Mouse (Mus musculus) naive thymus-derived CD4-positive, alpha-beta T cell, adult 2 months (primary cell): ENCODE data around the gene Pabpc1l.

ENCODE experiments used
- DNase-seq: peaks from one replicate; pipeline ENCODE4 v3.0.0-alpha.2; 2011; ENCODE audit warnings: low read depth

Pabpc1l gene

DNA sequence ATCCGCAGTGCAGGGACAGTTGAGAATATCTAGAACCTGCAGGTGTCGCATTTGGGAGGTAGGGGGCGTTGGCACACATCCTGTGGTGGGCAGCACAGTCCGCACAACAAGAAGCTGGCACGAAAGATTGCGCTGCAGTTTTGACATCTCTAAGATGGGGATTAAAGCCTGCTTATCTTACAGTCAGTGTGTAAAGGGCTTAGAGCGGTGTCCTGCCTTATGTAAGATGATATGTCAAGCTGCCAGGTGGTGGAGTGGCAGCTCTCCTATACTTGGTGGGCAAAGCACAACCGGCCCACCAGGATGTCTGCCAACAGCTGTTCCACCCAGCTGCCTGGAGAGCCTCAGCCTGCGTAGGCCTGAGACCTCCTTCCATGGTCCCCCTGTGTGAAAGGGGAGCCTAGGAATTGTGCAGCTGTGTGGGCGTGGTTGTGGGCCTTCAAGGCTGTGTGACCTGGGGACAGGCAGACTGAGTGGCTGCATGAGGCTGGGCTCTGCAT, 11.3 kb downstream of the Pabpc1l start:
- peak; percentile 24 for DNase-seq

DNA sequence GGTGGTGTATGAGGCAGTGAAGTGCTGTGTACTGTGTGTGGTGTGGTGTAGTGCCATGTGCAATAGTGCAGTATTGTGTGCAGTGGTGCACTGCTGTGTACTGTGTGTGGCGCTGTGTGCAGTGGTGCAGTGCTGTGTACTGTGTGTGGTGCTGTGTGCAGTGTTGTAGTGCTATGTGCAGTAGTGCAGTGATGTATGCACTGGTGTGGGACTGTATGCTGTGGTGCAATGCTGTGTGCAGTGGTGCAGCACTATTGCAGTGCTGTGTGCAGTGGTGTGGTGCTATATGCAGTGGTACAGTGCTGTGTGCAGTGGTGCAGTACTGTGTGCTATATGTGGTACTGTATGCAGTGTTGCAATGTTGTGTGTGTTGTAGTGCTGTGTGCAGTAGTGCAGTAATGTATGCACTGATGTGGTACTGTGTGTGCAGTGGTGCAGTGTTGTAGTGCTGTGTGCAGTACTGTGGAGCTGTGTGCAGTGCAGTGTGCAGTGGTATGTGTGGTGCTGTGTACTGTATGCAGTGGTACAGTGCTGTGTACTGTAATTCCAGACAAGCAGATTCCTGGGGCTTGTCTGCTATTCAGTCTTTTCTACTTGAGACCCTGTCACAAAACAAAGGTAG, 13.3 kb downstream of the Pabpc1l start:
- no peak for DNase-seq

DNA sequence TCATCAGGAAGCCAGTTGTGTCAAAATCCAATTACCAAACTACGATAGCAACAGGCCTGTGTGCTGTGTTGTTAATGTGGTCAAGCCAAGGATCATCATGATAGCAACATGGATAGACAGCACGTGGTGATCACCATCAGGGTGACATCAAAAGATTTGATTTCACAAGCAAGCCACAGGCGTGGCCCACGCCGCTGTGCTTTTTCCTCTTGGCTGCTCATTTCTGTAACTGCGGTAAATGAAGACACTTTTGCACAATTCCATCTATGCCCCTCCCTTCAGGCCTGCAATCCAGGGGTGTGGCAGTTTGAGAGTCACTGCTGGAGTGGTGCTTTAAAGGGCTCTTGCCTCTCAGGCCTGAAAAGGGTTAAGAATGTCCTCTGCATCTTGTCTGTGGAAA, 15.7 kb downstream of the Pabpc1l start:
- DNase-seq = no peak

DNA sequence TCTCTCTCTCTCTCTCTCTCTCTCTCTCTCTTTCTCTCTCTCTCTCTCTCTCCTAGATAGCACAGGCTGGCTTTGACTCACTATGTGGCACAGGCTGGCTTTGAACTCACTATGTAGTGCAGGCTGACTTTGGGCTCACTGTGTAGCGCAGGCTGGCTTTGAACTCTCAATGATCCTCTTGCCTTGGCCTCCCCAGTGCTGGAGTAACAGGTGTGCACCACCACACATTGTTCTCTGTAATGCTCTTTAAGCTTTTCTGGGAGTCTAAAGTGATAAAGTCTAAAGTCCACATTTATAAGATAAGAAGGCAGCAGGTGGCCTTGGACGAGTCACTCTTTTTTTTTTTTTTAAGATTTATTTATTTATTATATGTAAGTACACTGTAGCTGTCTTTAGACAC, 16.3 kb downstream of the Pabpc1l start:
- no peak for DNase-seq

DNA sequence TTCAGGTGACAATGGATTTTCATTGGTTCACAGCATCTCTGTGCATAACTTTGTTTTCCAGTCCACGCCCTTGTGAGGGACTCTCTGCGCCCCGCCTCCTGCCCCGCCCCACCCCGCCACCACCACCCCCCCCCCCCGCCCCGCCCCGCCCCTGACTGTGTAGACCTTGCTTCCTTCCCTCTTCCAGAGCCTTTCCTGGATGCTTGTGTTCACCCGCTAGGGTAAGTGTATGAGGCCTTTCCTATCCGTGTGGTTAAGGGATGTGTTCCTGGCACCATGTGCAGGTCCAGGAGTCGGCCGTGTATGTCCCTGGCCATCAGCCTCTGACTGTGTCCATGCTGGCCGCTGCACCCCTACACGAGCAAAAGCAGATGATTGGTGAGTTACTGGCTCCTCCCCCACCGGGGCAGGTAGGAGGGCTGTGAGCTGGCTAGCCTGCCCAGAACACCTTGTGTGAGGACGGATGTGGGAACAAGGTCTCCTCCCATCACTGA, 22.0 kb downstream of the Pabpc1l start:
- DNase-seq = peak; percentile 78

DNA sequence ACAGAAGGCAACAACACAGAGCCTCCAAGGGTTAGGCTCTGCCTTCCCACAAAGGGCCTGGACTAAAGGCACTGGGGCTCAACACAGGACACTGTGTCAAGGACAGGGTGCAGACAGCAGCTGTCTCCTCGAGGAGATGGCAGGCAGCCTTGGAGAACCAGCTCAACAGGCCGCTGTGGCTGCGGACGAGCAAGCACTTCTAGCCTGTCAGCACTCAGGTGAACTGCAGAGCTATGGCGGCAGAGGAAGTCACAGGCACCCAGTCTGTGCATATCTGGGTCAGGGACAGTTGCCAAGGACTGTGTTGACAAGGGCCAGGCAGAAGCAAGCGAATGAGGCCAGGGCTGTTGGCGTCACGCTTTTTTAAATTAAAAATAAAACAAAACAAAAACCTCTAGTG, 28.5 kb downstream of the Pabpc1l start:
- DNase-seq = no peak

DNA sequence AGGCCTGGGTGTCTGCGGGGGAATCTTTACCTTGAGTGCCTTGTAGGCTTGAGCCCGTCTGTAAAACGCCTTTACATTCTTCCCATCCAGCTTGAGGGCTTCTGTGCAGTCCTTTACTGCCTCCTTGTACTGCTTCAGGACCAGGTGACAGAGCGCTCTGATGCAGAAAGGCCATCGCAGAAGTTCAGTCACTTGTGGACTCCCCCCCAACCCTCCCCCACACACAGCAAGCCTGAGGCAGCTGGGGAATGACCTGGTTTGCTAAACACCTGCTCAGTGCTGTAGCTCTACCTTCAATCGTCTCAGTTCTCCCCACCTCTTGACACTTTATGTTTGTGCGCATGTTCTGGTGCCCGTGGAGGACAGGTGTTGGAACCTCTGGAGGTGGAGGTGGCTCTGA, 29.4 kb downstream of the Pabpc1l start:
- no peak for DNase-seq

DNA sequence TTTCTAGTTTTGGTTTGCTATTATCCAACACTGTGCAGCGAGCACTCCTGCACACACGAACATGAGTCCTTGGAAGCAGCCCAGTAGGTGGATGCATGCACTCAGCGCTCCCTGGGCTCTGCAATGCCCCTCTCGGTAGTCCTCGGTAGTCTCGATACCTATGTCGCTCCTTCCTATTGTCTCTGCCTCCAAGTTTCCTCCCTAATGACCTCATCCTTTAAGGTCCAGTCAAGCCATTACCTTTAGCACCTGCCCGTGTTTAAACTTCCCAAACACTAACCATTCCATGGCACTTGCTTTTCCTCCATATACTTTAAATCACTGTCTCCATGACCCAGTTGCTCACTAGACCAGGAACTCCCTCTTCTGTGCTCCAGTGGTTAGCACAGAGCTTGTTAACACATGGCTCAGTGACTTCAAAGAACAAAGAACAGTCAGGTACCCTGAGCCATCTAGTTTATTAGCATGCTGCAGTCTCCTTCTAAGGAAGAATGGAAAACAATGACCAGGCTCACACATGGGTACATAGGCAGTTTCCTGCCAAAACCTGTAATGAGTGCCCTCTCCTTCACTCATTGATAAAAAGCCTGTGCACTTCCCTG, 34.5 kb downstream of the Pabpc1l start:
- DNase-seq = no peak

DNA sequence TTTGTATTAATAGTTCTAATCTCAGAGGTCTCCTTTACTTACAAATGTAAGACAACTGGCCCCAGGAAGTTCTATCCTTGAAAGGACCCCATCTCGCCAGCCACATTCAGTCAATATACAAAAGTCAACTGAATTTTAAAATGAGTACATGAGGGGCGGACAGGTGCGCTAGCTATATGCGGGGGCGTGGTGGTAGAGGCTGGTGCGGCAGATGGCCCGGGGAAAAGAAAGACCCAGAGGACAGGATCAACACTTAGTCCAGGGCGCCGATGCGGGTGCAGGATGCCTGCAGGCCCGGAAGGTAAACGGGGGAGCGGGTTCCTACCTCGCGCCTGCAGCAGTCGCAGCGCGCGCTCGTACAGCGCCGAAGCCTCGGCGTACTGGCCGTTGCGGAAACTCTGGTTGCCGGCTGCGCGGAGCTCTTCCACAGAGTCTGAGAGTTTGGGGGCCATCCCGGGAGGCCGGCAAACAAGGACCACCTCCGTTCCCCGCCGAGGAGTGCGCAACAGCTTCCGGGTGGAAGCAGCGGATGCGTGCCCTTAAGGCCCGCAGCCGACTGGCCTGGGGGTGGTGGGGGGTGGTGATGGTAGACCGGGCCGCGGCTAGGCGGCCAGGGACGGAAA, 45.0 kb downstream of the Pabpc1l start, which contains the start of gene Stk4:
Stk4 (plus strand) TSS at position 181 of the 623 bp plus-strand sequence.
- peak; percentile 65 for DNase-seq

DNA sequence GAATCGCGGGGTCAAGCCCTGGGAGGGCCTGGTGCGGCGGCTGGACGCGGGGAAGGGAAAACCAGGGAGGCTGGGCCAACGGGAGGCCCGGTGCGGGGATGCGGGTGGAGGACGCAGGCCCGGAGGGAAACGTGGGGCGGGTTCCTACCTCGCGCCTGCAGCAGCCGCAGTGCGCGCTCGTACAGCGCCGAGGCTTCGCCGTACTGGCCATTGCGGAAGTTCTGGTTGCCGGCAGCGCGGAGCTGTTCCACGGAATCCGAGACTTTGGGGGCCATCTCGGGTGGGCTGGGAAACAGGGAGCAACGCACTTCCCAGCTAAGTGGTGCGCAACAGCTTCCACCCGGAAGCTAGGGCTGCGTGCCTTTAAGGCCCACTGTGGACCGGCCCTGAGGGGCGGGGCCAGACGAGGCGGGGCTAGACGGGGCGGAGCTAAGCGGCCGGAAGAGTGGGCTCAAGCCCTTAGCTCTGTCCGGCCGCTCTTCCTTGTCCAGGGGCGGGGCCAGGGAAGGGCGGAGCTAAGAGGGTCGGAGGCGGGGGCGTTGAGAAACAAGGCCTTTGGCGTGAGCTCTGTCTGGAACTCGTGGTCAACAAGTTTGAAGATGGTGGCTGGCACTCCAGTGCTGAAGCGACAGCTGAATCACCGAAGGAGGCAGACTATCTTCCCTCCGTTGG, 45.7 kb downstream of the Pabpc1l start, which contains the start of gene Tomm34:
Tomm34 (minus strand) TSS at position 405 of the 672 bp plus-strand sequence.
- DNase-seq = peak; percentile 89

DNA sequence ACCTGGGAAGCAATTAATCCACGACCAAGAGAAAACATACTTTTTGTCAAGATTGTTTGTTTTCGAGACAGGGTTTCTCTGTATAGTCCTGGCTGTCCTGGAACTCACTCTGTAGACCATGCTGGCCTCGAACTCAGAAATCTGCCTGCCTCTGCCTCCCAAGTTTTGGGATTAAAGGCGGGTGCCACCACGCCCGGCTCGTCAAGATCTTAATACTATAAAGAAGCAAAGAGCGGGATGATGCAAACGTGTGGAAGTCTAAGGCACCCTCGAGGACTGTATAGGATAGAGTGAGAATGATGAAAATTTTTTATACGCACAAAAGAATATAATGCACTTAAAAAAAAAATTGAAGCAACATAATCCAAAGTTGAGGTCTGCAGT, 46.2 kb downstream of the Pabpc1l start:
- peak; percentile 23 for DNase-seq

DNA sequence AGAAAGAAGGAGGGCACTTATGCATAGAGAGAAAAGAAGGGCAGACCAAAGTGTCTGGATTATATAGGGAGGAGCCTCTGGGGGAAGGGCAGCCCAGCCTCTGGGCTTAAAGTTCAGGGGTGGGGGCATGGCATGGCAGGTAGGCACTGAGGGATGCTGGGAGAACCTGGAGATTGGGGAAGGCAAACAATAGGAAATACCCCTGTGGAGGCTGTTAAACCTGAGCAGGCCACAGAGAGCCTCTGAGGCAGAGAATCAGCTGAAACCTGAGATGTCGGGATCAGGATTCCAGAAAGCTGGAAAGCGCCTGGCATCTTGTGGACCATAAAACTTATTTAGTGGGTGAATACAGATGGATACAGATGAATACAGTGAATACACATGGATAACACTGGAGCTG, 46.9 kb downstream of the Pabpc1l start:
- peak; percentile 12 for DNase-seq

DNA sequence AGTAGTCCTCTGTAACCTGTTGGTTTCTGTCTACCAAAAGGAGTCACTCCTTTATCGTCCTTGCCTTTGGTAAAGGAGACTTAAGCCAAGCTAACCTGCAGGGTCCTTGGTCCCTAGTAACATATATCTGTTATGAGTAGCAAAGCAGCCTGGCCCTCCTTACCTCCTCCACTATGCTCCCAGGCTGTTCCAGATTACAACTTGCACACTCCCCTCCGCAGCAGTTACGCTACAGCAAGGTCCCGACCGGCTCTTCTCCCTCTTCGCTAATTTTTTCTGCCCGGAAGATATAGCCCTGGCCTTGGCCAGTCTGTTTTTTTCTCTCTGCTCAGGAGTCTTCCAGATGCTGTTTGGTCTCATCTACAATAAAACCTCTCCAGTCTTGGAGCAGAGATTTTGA, 47.9 kb downstream of the Pabpc1l start:
- DNase-seq = no peak

DNA sequence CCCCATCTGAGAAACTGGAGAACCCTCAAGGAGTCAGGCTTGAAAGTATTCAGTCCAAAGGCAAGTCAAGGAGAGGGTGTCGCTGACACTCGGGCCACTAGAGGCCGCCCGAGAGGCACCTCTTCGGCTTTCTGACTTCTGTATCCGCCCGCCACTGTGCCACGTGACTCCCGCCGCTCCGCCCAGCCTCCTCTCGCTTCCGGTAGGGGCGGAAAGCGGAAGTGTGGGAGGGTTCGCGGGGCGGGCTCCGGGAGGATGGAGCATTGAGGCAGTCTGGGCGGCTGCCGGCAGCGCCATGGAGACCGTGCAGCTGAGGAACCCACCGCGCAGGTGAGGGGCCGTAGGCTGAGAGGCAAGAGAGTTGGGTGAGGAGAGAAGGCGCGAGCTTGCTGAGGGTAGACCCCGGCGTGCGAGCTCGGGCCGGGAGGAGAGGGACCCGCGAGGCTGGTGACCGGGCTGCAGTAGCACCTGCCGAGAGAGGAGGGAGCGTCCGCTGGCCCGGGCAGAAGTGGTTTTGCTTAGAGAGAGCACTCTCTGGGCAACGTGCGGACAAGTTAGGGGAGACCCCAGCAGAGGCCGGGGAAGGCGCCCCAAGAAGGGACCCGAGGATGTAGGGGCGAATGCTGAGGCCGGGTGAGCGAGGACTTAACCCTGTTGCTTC, 48.8 kb downstream of the Pabpc1l start:
- peak; percentile 99 for DNase-seq

DNA sequence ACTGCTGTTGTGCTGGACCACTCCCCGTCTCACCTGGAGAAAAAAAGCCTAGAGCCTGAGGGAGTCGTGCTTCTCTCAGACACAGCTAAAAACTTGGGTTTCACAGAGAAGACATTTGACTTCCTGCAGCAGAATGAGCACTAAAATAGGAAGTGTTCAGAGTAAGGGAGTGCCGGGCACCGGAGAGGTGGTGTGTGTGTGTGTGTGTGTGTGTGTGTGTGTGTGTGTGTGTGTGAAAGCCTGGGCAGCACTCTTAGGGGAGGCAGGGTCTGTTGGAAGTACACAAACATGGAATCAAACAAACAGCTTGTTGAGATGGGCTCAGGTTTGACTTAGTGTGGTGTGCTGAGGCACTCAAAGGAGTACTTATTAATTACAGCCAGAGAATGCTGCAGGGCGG, 49.8 kb downstream of the Pabpc1l start:
- DNase-seq = peak; percentile 73

DNA sequence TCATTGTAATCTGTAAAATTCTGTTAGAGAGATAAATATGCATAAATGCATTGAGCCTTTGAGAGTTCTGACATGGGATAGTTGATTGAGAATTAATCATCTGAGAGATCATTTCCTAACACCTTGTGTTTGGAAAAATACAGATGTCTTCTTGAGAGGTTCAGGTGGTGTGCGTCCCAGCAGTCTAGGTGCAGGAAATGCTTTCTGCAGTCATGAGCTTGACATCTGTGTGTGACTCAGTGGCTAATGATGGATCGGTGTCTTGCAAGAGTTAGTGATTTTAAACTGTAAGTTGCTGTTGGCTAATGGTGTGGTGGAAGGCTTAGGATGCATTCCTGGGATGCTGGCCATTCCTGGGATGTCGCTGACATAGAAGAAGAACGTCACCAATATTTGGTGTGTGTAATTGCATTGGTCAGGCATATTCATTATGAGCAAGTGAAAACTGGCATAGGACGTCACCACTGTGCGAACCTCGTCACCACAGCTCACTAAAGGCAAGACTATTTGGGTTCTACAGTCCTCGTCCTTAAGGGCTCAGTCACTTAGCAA, 51.7 kb downstream of the Pabpc1l start:
- peak; percentile 53 for DNase-seq

DNA sequence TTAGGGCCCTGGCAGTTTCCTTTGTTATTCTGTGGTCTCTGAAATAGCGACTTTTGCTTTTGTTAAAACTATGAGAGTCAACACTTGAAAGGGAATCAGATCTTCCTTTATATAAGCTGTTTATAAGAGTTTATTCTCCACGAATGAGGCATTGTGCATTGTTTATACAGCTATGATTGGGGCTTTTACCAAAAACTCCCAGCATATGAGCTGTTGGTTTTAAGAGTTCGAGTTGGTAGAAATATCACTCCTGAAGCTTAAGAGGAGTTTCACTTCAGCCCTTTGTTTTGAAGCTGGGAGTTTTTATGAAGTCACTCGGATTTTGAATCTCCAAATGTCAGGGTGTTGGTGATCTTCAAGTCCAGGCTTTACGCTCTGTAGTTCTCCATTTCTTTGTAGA, 52.6 kb downstream of the Pabpc1l start:
- peak; percentile 70 for DNase-seq

DNA sequence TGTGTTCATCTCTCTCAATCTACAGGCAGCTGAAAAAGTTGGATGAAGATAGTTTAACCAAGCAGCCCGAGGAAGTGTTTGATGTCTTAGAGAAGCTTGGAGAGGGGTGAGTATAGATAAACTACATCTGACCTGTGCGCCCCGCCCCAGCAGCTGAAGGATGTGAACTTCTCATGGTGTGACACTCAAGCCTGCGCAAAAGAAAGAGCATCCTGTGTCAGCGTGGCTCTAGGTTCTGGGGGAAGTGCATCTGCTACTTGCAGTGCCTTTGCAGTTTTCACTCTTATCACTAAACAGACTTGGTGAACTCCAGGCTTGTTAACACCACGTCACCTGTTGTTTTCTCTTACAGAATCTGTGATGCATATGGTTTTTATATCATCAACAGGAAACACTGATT, 54.2 kb downstream of the Pabpc1l start:
- peak; percentile 91 for DNase-seq

DNA sequence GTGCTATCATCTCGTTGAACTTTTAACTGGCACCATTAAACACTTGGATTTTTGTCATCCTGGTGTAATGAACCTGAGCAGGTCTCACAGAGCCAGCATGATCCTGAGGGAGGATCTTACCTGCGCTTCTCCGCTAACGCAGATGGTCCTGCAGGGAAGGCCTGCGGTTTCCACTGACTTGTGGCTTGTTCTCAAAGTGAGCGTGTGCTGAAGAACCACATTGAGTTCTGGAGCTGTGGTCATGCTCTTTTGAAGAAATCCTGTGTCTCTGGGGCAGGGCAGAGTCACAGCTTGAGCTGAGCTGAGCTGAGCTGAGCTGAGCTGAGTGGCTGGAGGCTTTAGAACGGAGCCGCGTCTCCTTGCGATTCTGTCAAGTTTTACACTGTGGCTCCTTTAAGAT, 56.3 kb downstream of the Pabpc1l start:
- DNase-seq = peak; percentile 78

DNA sequence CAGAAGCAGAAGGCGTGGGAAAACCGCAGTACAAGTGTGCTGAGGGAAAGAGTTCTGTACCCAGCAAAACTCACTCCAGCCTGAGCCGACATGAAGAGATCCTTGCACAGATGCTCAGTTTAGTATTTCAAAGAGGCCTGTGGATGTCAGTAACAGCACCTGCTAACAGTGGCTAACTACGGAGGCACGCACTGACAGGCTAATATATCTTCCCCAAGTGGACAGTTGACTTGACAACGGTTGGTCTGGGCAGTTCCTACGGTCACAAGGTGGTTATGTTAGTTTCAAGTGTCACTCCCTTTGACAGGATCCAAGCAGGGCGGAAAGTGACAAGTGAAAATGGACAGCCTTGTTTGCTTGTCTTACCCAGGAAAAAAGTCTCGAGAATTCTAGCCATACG, 56.9 kb downstream of the Pabpc1l start:
- DNase-seq = peak; percentile 45

DNA sequence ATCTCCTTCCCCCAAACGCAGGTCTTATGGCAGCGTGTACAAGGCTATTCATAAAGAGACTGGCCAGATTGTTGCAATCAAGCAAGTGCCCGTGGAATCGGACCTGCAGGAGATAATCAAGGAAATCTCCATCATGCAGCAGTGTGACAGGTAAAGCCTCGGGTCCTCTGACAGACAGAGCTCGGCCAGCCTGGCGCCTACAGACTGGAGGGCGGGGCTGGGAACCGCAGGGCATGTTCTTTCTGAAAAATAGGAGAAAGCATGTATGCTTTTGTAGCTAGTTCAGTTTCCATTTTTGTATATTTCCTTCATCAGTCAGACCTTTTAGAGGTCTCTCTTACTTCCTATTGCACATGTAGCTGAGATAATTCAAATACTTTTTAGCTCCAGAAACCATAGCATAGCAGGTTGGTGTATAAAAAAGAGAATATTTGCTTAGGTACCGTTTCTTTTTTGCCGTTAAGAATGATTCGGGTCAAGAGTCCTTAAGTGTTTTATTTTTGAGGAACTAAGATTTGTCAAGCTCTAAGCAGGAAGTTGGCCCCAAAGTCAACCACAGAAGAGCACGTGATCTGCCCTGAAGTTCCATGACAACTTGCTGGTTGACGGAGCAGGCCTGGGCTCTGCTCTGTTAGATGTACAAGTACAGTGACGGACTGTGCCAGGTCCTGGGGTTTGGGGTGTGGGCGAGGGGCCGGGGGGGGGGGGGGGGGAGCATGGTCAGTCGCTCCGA, 58.5 kb downstream of the Pabpc1l start:
- DNase-seq = peak; percentile 93
